ENCODE assay signal across 8 mouse cellular contexts in genomic region chr12:99670762-99671152, GRCm38 (mm10).
DNase-seq lines count a peak whose midpoint lies in the region; ATAC-seq and TF ChIP-seq lines count a peak whose summit lies in the region.
"Had no signal": no experiment of that assay in that cellular context is flagged by ENCODE, and none has a peak within 500 bp of the region (broad histone marks: within the 10 kb centered on the region; RNA-seq: fewer than 3 reads in every experiment).

No protein-coding gene starts in this region.

- no peaks in the 10 kb centered on the region for H3K36me3 ChIP-seq in kidney, embryonic 15.5 days
- H3K36me3 ChIP-seq in embryonic facial prominence, embryonic 11.5 days (replicated peaks; ENCODE audit: control insufficient read depth, insufficient read depth, low read depth, low read length), result no peaks in the 10 kb centered on the region
- no peaks in the 10 kb centered on the region for H3K36me3 ChIP-seq in forebrain, postnatal 0 days (ENCODE audit: insufficient read depth)
- no peaks in the 10 kb centered on the region for H3K36me3 ChIP-seq in midbrain, postnatal 0 days (ENCODE audit: insufficient read depth, low read length)

- no peak for DNase-seq in kidney, postnatal 14 days
- no peak for DNase-seq in embryonic facial prominence, embryonic 11.5 days (ENCODE audit: low spot score)
- peak; percentile 38 for DNase-seq in forebrain, postnatal 0 days
- DNase-seq in midbrain, postnatal 0 days (ENCODE audit: low spot score), result peak; percentile 21
- DNase-seq in c-Kit-positive CD71-positive TER-119-positive erythroid progenitor cells, embryonic 14.5 days (ENCODE audit: low spot score), result no peak
- DNase-seq: thymus, adult 2 months had no signal

- H3K27ac ChIP-seq in kidney, embryonic 15.5 days, result no peak overlapping the region
- no peak overlapping the region for H3K27ac ChIP-seq in embryonic facial prominence, embryonic 11.5 days (replicated peaks; ENCODE audit: low read depth, low read length)
- H3K27ac ChIP-seq in forebrain, postnatal 0 days (ENCODE audit: low read depth, low read length), result peak overlapping the region; percentile 46
- H3K27ac ChIP-seq in midbrain, postnatal 0 days (ENCODE audit: low read depth, low read length), result peak overlapping the region; percentile 38; the same call in 1 of the 2 replicates

- H3K27me3 ChIP-seq in kidney, embryonic 15.5 days, result no peaks in the 10 kb centered on the region
- no peaks in the 10 kb centered on the region for H3K27me3 ChIP-seq in embryonic facial prominence, embryonic 11.5 days (ENCODE audit: control insufficient read depth, insufficient read depth, low read length)
- H3K27me3 ChIP-seq in forebrain, postnatal 0 days (ENCODE audit: insufficient read depth, low read length), result no peaks in the 10 kb centered on the region
- no peaks in the 10 kb centered on the region for H3K27me3 ChIP-seq in midbrain, postnatal 0 days (ENCODE audit: insufficient read depth, low read length)

- H3K4me1 ChIP-seq in kidney, embryonic 15.5 days, result no peaks in the 10 kb centered on the region
- peaks cover 2% of the 10 kb centered on the region; the same call in 1 of the 2 replicates for H3K4me1 ChIP-seq in embryonic facial prominence, embryonic 11.5 days (ENCODE audit: control insufficient read depth, insufficient read depth, low read length)
- H3K4me1 ChIP-seq in forebrain, postnatal 0 days (ENCODE audit: insufficient read depth), result peaks cover 22% of the 10 kb centered on the region
- peaks cover 10% of the 10 kb centered on the region for H3K4me1 ChIP-seq in midbrain, postnatal 0 days (ENCODE audit: insufficient read depth, low read length)

- TF ChIP-seq CTCF in forebrain, postnatal 0 days (IDR thresholded peaks at IDR 0.05; ENCODE audit: low read depth), result no peak
- TF ChIP-seq CTCF in midbrain, postnatal 0 days (IDR thresholded peaks at IDR 0.05), result no peak

- H3K4me2 ChIP-seq in kidney, embryonic 15.5 days, result peak overlapping the region; percentile 16; the same call in 1 of the 2 replicates
- no peak overlapping the region for H3K4me2 ChIP-seq in embryonic facial prominence, embryonic 11.5 days (ENCODE audit: low read depth, low read length)
- H3K4me2 ChIP-seq in forebrain, postnatal 0 days (ENCODE audit: low read depth), result peak overlapping the region; percentile 38
- peak overlapping the region; percentile 29 for H3K4me2 ChIP-seq in midbrain, postnatal 0 days (ENCODE audit: low read depth, low read length, poor library complexity, severe bottlenecking)

- ATAC-seq in kidney, embryonic 15.5 days (replicated peaks; ENCODE audit: low FRiP score), result no peak
- ATAC-seq in embryonic facial prominence, embryonic 11.5 days (replicated peaks; ENCODE audit: insufficient number of reproducible peaks, low FRiP score, low TSS enrichment, low read depth), result 0 out of 2 replicates have a peak, but pooled peaks have one; percentile 48
- peak; percentile 28; the same call in 1 of the 2 replicates for ATAC-seq in forebrain, postnatal 0 days
- peak; percentile 20; the same call in 1 of the 2 replicates for ATAC-seq in midbrain, postnatal 0 days (ENCODE audit: low FRiP score)
- ATAC-seq in granulocyte monocyte progenitor cell, adult 5-6 weeks (replicated peaks; ENCODE audit: poor library complexity, severe bottlenecking), result no peak

- 52% methylated on average over 7 of the region's 7 CpGs for WGBS in kidney, embryonic 15.5 days
- WGBS in embryonic facial prominence, embryonic 11.5 days, result 49% methylated on average over 7 of the region's 7 CpGs
- WGBS in forebrain, postnatal 0 days, result 19% methylated on average over 7 of the region's 7 CpGs
- 51% methylated on average over 7 of the region's 7 CpGs for WGBS in midbrain, postnatal 0 days

- H3K9me3 ChIP-seq in kidney, embryonic 15.5 days (replicated peaks), result no peaks in the 10 kb centered on the region
- H3K9me3 ChIP-seq in embryonic facial prominence, embryonic 11.5 days (replicated peaks; ENCODE audit: control insufficient read depth, low read length), result no peaks in the 10 kb centered on the region
- no peaks in the 10 kb centered on the region for H3K9me3 ChIP-seq in forebrain, postnatal 0 days (ENCODE audit: low read length)
- no peaks in the 10 kb centered on the region for H3K9me3 ChIP-seq in midbrain, postnatal 0 days (ENCODE audit: low read length)

- no peak overlapping the region for H3K4me3 ChIP-seq in kidney, embryonic 15.5 days (replicated peaks)
- no peak overlapping the region for H3K4me3 ChIP-seq in embryonic facial prominence, embryonic 11.5 days (ENCODE audit: low read depth, low read length)
- peak overlapping the region; percentile 14; the same call in 1 of the 2 replicates for H3K4me3 ChIP-seq in forebrain, postnatal 0 days (ENCODE audit: low read depth, low read length)
- no peak overlapping the region for H3K4me3 ChIP-seq in midbrain, postnatal 0 days (ENCODE audit: low read depth, low read length)

- H3K9ac ChIP-seq in kidney, embryonic 15.5 days, result no peak overlapping the region
- H3K9ac ChIP-seq in embryonic facial prominence, embryonic 11.5 days (replicated peaks; ENCODE audit: low read length), result no peak overlapping the region
- peak overlapping the region; percentile 29 for H3K9ac ChIP-seq in forebrain, postnatal 0 days
- H3K9ac ChIP-seq in midbrain, postnatal 0 days (replicated peaks; ENCODE audit: low read length, poor library complexity, severe bottlenecking), result no peak overlapping the region; the same call in 1 of the 2 replicates

Comparison
In these comparisons a context has a peak if more than half of its experiments do, and no peak if none do; other contexts are left out.
1. ATAC-seq: peak in embryonic facial prominence, embryonic 11.5 days (single experiment), forebrain, postnatal 0 days (single experiment) and midbrain, postnatal 0 days (single experiment); none in kidney, embryonic 15.5 days (single experiment) and granulocyte monocyte progenitor cell, adult 5-6 weeks (single experiment).
2. H3K27ac ChIP-seq: peak in forebrain, postnatal 0 days (single experiment) and midbrain, postnatal 0 days (single experiment); none in kidney, embryonic 15.5 days (single experiment) and embryonic facial prominence, embryonic 11.5 days (single experiment).
3. DNase-seq: peak in forebrain, postnatal 0 days (single experiment) and midbrain, postnatal 0 days (single experiment); none in kidney, postnatal 14 days (single experiment), embryonic facial prominence, embryonic 11.5 days (single experiment) and c-Kit-positive CD71-positive TER-119-positive erythroid progenitor cells, embryonic 14.5 days (single experiment).